Mouse (Mus musculus): ENCODE data around the gene Hspa2.

Hspa2 gene

GRCm38 (mm10) chr12:76375506-76375905 lies 28.5 kb upstream of the Hspa2 start:
- in situ Hi-C loops (cut with MboI; ENCODE audit: low pct_unique_long_range_greater_than_20kb in 1 of 2, low sequenced_read_pairs in 2 of 2, unreplicated experiment in 1 of 2) = no loop called here

- in situ Hi-C loops (cut with MboI; ENCODE audit: low pct_unique_long_range_greater_than_20kb in 1 of 2, low sequenced_read_pairs in 2 of 2, unreplicated experiment in 1 of 2) = no loop called here
These were observed 27.3 kb upstream of the Hspa2 start for GRCm38 (mm10) chr12:76376649-76377048.

- in situ Hi-C loops (cut with MboI; ENCODE audit: low pct_unique_long_range_greater_than_20kb in 1 of 2, low sequenced_read_pairs in 2 of 2, unreplicated experiment in 1 of 2) = no loop called here
These were observed 26.9 kb upstream of the Hspa2 start for GRCm38 (mm10) chr12:76377059-76377458.

GRCm38 (mm10) chr12:76377726-76378125 lies 26.2 kb upstream of the Hspa2 start:
- in situ Hi-C loops (cut with MboI; ENCODE audit: low pct_unique_long_range_greater_than_20kb in 1 of 2, low sequenced_read_pairs in 2 of 2, unreplicated experiment in 1 of 2) = no loop called here

GRCm38 (mm10) chr12:76378556-76378955 lies 25.4 kb upstream of the Hspa2 start:
- in situ Hi-C loops (cut with MboI; ENCODE audit: low pct_unique_long_range_greater_than_20kb in 1 of 2, low sequenced_read_pairs in 2 of 2, unreplicated experiment in 1 of 2) = no loop called here

- in situ Hi-C loops (cut with MboI; ENCODE audit: low pct_unique_long_range_greater_than_20kb in 1 of 2, low sequenced_read_pairs in 2 of 2, unreplicated experiment in 1 of 2) = no loop called here
These were observed 23.8 kb upstream of the Hspa2 start for GRCm38 (mm10) chr12:76380151-76380550.

- in situ Hi-C loops (cut with MboI; ENCODE audit: low pct_unique_long_range_greater_than_20kb in 1 of 2, low sequenced_read_pairs in 2 of 2, unreplicated experiment in 1 of 2) = no loop called here
These were observed 18.6 kb upstream of the Hspa2 start for GRCm38 (mm10) chr12:76385342-76385741.

- in situ Hi-C loops (cut with MboI; ENCODE audit: low pct_unique_long_range_greater_than_20kb in 1 of 2, low sequenced_read_pairs in 2 of 2, unreplicated experiment in 1 of 2) = no loop called here
These were observed 15.2 kb upstream of the Hspa2 start for GRCm38 (mm10) chr12:76388794-76389193.

GRCm38 (mm10) chr12:76391595-76392271 lies 12.2 kb upstream of the Hspa2 start:
- in situ Hi-C loops (cut with MboI; ENCODE audit: low pct_unique_long_range_greater_than_20kb in 1 of 2, low sequenced_read_pairs in 2 of 2, unreplicated experiment in 1 of 2) = no loop called here

GRCm38 (mm10) chr12:76392979-76393378 lies 11.0 kb upstream of the Hspa2 start:
- in situ Hi-C loops (cut with MboI; ENCODE audit: low pct_unique_long_range_greater_than_20kb in 1 of 2, low sequenced_read_pairs in 2 of 2, unreplicated experiment in 1 of 2) = no loop called here

- in situ Hi-C loops (cut with MboI; ENCODE audit: low pct_unique_long_range_greater_than_20kb in 1 of 2, low sequenced_read_pairs in 2 of 2, unreplicated experiment in 1 of 2) = no loop called here
These were observed 6.7 kb upstream of the Hspa2 start for GRCm38 (mm10) chr12:76397281-76397680.

- in situ Hi-C loops (cut with MboI; ENCODE audit: low pct_unique_long_range_greater_than_20kb in 1 of 2, low sequenced_read_pairs in 2 of 2, unreplicated experiment in 1 of 2) = no loop called here
These were observed 2.3 kb upstream of the Hspa2 start for GRCm38 (mm10) chr12:76401674-76402073.

- in situ Hi-C loops (cut with MboI; ENCODE audit: low pct_unique_long_range_greater_than_20kb in 1 of 2, low sequenced_read_pairs in 2 of 2, unreplicated experiment in 1 of 2) = no loop called here
These were observed 738 bp upstream of the Hspa2 start for GRCm38 (mm10) chr12:76402991-76403885.

- in situ Hi-C loops (cut with MboI; ENCODE audit: low pct_unique_long_range_greater_than_20kb in 1 of 2, low sequenced_read_pairs in 2 of 2, unreplicated experiment in 1 of 2) = no loop called here
These were observed 833 bp downstream of the Hspa2 start for GRCm38 (mm10) chr12:76404836-76405182.

- in situ Hi-C loops (cut with MboI; ENCODE audit: low pct_unique_long_range_greater_than_20kb in 1 of 2, low sequenced_read_pairs in 2 of 2, unreplicated experiment in 1 of 2) = no loop called here
These were observed 1.4 kb downstream of the Hspa2 start for GRCm38 (mm10) chr12:76405183-76405970.

- in situ Hi-C loops (cut with MboI; ENCODE audit: low pct_unique_long_range_greater_than_20kb in 1 of 2, low sequenced_read_pairs in 2 of 2, unreplicated experiment in 1 of 2) = no loop called here
These were observed 2.0 kb downstream of the Hspa2 start for GRCm38 (mm10) chr12:76405971-76406370.

GRCm38 (mm10) chr12:76407184-76407583 lies 3.2 kb downstream of the Hspa2 start:
- in situ Hi-C loops (cut with MboI; ENCODE audit: low pct_unique_long_range_greater_than_20kb in 1 of 2, low sequenced_read_pairs in 2 of 2, unreplicated experiment in 1 of 2) = no loop called here

GRCm38 (mm10) chr12:76409166-76409565 lies 5.2 kb downstream of the Hspa2 start:
- in situ Hi-C loops (cut with MboI; ENCODE audit: low pct_unique_long_range_greater_than_20kb in 1 of 2, low sequenced_read_pairs in 2 of 2, unreplicated experiment in 1 of 2) = no loop called here

GRCm38 (mm10) chr12:76415383-76416010 lies 11.5 kb downstream of the Hspa2 start:
- in situ Hi-C loops (cut with MboI; ENCODE audit: low pct_unique_long_range_greater_than_20kb in 1 of 2, low sequenced_read_pairs in 2 of 2, unreplicated experiment in 1 of 2) = no loop called here

All from mouse embryonic stem cell (cell line).